Mouse (Mus musculus): ENCODE data around the gene Arl16.

Gene Arl16

DNA sequence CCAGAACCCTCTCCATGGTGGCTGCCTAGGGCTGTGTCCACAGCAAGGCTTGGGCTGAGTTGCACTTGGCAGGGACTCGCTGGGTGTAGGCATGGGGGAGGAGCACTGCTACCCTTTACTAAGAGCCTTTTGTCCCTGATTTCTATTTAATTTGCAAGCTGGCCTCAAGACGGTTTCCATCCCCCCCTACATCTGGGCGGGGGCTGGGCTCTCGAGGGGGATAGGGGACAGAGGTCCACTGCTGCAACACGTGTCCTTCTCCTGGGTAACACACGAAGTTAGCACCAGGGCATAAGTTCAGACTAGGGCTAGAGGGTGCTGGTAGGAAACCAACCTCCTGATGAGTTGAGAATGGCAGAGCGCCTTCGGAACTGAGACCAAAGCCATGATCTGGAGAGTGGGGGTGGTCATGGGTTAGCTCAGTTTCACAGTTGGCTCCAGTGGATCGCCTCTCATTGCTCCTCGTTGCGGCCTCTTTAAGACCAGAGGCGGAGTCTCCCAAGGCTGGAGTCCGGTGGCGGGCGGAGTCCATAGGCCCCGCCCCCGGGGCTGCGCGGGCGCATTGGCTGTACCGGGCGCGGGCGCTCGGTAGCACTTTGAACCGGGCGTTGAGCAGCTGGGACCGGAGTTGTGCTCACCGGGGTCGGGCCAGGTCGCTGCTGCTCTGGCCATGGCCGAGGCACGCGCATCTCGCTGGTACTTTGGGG is 24.1 kb upstream of the Arl16 start, which contains the start of gene Slc25a10:
Gene Slc25a10 (plus strand): TSS at position 524 of the 707 bp plus-strand sequence.
- DNase-seq = peak; percentile 97

DNA sequence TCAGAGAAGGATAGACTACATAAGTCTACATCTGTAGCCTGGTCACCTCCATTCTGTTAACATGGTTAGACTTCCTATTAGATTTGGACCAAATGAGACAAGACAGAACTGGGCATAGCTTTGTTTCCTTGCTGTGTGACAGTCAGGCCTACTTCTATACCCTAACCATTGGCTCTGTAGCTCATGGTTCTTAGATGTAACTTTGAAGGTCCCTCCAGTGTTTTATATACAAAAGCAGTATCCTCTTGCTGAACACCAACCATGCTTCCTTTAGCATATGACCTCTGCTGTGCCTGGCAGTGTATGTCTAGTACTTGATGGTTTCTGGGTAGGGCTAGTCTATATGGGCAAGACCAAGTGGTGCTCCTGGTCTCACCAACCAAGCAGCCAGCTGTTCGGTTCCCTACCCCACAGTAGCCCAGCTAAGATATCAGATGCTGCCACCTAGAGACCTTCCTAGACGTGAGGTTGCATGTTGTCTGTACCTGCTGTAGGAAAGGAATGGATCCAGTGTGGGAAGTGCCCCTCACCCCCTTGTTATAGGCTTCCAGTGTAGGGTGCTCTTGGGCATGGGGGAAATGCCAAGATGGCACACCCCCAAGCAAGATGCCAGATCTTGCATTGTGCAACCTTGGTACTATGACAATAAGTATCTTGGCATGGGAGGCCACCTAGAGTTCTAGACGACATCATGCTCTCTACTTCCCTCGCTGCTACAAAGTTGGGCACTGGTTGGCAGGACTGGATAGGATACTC is 23.1 kb upstream of the Arl16 start:
- no peak for DNase-seq

GRCm38 (mm10) chr11:120489054-120489761 is 21.8 kb upstream of the Arl16 start:
- peak; percentile 97 for DNase-seq

DNA sequence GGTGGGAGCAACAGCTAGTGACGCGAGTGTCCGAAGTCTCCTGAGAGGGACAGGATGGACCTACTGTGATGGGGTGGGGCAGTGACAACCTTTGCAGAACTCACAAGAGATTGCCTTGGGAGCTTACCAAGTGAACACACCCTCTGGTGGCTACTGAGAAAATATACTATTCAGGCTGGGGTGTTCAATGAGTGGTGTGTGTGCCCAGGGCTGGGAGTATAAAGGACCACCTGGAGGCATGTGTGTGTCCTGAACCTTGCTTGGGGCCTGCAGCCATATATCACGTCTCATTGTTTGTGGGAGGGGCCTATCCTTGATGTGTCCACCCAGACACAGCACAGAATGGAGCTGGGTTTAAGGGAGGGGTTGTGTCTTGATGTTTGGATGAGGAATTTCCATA is 21.1 kb upstream of the Arl16 start:
- DNase-seq = no peak

DNA sequence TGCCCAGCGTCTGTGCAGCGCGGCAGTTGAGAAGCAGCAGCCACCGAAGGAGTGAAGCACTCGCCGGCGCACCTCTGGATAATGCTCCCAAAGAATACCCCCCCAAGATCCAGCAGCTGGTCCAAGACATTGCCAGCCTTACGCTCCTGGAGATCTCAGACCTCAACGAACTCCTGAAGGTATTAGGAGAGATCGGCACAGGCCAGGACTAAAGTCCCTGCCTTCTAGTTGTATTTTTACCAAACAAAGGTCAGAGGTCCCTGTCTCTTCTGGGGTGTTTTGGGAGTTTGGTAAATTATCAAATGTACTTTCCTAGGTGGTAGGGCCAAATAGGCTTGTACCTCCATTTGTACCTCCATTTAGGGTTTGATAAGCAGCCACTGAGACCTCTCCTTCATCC is 17.8 kb upstream of the Arl16 start:
- DNase-seq = peak; percentile 90

- peak; percentile 92 for DNase-seq
Observed at GRCm38 (mm10) chr11:120484265-120484981, 17.0 kb upstream of the Arl16 start, which contains the start of gene Mrpl12. Gene Mrpl12 (plus strand): TSS chr11:120484613.

DNA sequence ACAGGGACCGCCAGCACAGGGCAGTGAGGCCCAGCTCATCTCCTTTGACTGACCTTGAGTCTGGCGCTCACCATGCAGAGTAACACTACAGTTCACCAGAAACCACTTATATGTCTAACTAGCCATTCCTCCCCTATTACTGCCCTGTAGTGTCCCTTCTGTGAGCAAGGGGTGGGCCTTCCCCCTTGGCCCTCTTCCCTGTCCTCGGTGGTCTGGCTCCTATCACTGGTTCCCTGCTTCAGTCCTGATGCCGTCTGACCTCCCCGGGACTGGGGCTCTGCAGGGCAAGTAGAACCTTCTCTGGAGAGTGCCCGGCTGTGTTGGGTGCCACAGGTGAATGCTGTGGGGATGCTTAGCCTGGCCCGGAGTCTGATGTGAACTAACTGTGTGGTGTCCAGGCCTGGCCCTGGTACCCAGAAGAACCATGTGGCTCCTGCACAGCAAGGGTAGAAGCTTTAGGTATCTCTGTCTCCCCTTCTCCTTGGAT is 16.1 kb upstream of the Arl16 start:
- DNase-seq = no peak

DNA sequence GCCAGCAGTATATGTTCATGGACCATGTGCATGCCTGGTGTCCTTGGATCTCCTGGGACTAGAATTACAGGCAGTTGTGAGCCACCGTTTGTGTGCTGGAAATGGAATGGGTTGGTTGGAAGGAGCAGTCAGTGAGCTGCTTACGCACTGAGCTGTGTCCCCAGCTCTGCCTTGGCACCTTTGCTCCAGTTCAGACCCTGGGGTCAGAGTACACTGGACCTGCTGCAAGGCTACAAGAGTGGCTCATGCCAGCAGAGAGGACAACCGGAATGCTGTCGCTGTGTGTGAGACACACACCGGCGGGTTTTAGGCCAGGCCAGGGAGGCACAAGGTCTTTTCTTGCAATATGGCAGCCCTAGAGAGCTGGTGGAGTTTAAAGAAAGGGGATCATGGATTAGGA is 4.6 kb upstream of the Arl16 start:
- DNase-seq = peak; percentile 84

DNA sequence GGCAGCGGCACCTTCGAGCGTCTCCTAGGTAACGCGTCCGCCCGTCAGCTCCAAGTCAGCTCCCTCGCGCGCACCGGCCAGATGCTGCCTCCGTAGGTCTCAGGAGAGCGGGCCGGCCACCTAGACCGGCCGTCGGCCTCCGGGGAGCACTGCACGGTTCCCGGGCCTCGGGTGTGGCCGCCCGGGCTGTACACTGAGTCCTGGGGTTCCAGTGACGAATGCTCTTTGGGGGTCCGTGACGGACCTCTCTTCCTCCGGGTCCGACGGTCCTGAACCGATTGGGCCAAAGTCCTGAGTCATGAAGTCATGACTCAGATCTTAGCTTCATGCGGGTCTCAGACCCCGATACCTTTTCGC is 307 bp upstream of the Arl16 start:
- peak; percentile 33 for DNase-seq

GRCm38 (mm10) chr11:120465521-120465920 is 1.9 kb downstream of the Arl16 start:
- DNase-seq = no peak

- DNase-seq = no peak
Observed at GRCm38 (mm10) chr11:120464365-120464764, 3.0 kb downstream of the Arl16 start.

DNA sequence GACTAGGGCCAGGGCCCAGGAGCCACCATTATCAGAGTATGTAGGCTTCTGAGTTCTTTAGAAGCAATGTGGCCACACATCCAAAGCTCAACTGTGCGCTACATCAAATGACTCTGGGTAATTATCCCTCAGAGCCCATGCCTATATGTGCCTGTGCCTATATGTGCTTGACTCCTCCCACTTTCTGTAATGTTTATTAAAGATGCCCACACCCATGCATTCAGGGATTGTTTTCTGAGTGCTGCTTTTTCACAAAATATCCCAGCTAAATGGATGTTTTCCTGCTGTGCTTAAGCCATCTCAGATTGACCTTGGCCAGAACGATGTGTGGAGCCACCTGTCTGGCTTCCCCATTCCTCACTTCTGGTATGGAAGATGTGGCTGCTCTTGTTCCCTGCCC is 3.9 kb downstream of the Arl16 start:
- no peak for DNase-seq

GRCm38 (mm10) chr11:120458847-120459597 is 8.4 kb downstream of the Arl16 start:
- no peak for DNase-seq

DNA sequence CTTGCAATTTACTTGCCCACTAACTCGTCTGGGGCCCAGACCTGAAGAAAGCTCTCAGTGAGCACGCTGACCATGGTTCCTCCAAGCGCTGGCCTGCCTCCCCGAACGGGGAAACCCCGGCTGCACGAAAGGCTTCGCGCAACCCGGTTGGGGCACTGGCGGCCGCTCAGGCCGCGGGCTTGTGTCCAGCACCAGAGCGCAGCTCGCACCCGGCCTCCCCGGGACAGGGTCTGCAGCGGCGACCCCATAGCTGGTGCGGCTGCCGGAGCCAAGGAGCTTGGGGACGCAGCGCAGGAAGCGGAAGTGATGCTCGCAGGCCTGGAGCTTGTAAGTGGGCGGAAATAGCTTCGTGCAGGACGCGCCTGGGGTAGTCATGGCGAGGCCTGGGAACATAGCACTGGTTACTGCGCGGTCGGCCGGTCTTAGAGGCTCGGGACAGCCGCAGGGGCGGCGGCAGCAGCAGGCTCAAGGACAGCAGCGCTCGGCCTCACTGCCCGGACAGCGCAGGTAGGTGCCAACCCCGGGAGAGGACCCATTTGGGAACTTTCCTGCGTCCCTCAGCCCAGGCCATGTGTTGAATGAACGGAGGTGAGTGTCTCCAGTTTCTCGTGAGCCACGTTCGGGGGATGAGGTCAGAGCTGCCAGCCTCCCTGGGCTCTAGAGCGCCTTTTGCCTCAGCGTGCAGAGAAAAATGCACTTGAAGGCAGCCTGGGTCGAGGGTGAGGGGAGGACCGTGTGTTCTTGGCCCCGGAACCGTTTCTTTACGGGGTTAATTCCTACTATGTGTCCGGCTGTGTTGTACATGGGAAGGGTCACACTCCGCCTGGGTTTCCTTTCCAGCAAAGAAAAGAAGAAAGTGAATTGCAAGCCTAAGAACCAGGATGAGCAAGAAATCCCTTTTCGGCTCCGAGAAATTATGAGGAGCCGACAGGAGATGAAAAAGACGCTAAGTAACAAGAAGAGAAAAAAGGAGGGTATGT is 9.3 kb downstream of the Arl16 start, which contains the start of the genes Oxld1 and Ccdc137:
Gene Oxld1 (minus strand): TSS at position 297 of the 980 bp plus-strand sequence.
Gene Ccdc137 (plus strand): TSS at position 344 of the 980 bp plus-strand sequence.
- peak; percentile 75 for DNase-seq

DNA sequence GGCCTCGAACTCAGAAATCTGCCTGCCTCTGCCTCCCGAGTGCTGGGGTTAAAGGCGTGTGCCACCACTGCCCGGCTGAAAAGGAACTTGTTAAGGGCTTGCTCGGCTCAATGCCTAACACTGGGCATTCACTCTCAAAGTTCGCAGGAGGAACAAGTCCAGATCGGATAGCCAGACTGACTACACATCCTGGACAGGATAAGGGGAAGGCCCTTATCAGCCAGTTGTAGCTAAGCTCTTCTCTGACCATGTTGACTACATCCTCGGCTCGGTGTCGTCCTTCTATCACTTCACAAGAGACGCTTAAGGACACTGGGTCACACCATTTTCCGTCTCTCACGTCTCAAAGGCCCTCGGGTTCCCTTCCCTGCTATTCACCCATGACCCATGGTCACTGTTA is 10.0 kb downstream of the Arl16 start:
- no peak for DNase-seq

DNA sequence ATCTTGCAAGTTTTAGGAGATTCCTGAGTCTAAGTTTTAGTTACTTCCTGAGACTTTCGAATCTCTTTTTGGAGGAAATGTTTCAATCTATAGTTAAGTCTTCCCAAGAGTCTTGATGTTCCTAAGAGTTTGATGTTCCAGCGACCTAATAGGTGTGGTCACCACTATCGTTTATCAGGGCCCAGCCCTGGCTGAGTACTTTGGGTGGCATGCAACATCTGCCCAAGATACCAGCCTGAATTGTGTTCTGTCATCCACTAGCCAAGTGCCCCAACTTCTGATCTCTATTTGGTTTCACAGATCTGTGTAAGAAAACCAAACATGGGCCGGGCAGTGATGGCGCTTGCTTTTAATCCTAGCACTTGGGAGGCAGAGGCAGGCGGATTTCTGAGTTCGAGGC is 12.0 kb downstream of the Arl16 start:
- DNase-seq = no peak

DNA sequence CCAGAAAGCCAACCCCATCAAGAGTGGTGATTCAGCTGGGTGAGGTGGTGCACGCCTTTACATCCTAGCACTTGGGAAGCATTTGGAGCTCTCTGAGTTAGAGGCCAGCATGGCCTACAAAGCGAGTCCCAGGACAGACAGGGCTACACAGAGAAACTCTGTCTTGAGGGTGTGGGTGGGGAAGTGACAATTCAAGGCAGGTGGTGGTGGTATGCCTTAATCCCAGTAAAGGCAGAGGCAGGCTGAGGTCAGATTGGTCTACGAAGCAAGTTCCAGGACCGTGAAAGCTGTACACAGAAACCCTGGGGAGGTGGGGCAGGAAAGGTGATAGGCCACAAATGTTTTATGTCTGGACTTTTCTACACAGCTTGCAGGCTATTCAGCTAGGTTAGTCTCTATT is 12.4 kb downstream of the Arl16 start:
- DNase-seq = no peak

GRCm38 (mm10) chr11:120453306-120453705 is 14.1 kb downstream of the Arl16 start, which contains the start of gene Pde6g:
Gene Pde6g (minus strand): TSS chr11:120453500.
- DNase-seq = no peak

DNA sequence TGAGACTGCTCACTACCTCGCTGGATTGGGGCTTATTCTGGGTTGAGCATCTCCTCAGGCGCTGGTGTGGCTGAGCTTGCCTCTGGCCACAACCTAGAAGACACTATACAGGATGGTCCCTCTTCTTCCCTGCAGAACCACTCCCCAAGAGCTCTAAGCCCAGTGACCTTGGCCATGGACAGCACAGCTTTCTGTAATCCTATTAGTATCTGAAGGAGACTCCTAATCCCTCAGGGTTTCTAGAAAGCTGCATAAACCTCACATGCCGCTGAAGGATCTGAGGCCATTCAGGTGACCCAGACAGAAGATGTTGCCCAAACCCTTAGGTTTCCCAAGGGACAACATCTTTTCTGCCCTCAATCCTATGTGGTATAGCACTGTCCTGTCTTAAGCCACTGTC is 15.2 kb downstream of the Arl16 start:
- DNase-seq = no peak

DNA sequence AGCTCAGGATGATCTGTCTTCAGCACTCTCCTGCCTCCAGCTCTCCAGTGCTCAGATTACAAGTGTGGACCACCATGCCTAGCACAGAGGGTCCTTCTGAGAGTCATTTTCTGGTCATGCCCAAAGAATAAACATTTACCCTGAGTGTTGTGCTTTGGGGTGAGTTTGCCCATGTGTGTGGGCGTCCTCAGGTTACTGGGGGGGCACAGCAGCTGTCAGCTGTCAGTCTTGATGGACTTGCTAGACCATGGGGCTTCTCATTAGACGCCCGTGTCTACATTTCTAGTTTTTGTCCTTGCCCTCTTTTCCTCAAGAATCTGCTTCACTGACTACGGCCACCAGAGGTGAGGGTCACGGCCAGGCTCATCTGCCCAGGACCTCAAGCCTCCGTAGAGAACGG is 20.2 kb downstream of the Arl16 start:
- no peak for DNase-seq

GRCm38 (mm10) chr11:120445475-120445874 is 21.9 kb downstream of the Arl16 start:
- DNase-seq = no peak

All from kidney, adult 9 months (tissue).